Mouse (Mus musculus): Measurements from ENCODE around the gene Gbe1.
A peak's percentile ranks its signal among the peaks of the same experiment; 100 is the strongest.

Gene Gbe1

DNA sequence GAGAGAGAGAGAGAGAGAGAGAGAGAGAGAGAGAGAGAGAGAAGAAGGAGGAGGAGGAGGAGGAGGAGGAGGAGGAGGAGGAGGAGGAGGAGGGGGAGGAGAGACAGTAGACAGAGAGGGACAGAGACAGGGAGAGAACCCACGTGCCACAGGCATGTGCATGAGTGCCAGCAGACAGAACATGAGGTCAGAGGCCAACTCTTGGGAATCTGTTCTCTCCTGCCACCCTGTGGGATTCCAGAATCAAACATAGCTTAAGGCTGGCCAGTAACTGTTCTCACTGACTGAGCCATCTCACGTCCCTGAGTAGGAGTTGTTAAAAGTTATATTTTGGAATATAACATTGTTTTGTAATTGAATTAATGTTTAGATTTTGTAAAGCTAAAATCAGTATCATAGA, 39.3 kb downstream of the Gbe1 start:
- no peak for ATAC-seq (ENCODE audit: low TSS enrichment)

DNA sequence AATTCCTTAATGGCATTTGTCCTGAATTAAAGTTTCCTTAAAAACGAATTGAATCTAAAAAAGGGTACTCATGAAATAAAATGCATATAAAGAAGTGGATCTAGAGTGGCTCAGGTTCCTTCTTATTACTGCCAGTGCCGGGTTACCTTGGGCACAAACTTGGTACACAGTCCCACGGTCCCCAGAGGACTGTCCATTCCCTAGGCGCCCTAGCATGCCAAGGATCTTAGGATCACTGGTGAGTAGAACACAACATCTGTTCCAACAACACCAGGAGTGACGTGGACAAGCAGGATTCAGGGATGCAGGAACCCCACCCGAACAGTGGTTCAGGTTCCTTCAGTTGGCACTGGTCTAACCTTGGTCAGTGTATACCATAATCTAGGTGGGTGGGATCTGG, 44.6 kb downstream of the Gbe1 start:
- no peak for ATAC-seq (ENCODE audit: low TSS enrichment)

DNA sequence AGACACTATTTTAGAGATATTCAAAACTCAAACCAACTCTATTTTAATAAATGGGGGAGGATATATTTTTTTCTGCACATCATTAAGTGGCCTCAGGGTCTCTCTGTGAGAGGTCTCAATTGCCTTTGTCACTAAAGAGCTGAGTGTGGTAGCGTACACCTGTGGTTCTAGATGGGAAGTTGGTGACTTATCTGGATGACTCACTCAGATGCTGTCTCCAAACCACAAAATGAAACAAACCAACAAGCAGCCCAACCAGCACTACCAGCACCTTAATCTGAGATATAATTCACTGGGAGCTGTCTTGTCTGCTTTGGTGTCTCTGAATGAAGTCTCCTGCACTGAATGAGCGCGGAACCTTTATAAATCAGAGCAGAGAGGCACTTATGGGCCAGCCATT, 51.5 kb downstream of the Gbe1 start:
- no peak for ATAC-seq (ENCODE audit: low TSS enrichment)

DNA sequence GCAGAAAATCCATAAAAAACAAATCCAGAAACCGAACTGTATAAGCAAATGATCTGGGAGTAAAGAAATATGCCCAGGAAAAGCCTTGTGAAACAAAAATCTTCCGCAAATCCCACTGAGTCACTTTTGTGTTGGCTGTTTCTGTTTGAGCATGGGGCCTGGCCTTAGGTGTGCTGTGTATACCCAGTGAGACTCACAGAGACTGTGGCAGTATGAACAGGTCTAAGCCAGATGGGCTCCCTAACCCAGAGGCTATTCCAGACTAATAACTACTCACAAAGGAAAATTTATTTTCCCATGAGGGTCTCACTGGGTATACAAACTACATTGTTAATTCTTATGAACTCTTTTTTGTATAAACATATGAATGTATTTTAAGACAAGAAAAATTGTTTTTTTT, 67.3 kb downstream of the Gbe1 start:
- ATAC-seq (ENCODE audit: low TSS enrichment) = no peak

DNA sequence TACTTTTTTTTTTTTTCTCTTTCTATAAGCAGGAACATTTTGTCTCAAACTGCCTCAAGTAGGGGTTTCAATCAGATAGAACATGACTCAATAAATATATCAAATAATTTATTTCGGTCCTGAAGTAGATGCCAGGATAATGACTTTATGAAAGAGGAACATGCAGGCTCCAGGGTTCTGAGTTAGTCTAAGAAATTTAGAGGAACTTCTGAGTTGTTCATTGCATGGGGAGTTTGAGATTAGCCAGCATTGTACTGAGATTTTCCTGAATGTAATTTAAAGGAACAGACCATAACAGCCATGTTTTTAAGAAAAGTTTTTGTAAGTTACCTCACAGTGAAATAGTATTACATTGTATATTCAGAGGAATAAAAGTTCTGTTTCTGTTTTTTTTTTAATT, 71.7 kb downstream of the Gbe1 start:
- ATAC-seq (ENCODE audit: low TSS enrichment) = no peak

DNA sequence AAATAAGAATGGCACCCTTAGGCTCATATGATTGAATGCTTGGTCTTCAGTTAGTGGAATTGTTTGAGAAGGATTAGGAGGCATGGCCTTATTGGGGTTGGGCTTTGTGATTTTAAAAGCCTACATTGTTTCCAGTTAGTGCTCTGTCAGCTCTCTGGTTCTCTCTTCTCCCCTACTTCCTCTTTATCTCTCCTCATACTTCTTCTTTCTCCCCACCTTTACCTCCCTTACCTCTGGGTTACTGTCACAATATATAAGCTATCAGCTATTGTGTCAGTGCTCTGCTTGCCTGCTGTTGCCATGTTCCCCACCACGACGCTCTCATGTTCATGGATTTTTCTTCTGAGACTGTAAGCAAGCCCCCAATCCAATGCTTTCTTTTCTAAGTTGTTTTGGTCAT, 73.6 kb downstream of the Gbe1 start:
- no peak for ATAC-seq (ENCODE audit: low TSS enrichment)

DNA sequence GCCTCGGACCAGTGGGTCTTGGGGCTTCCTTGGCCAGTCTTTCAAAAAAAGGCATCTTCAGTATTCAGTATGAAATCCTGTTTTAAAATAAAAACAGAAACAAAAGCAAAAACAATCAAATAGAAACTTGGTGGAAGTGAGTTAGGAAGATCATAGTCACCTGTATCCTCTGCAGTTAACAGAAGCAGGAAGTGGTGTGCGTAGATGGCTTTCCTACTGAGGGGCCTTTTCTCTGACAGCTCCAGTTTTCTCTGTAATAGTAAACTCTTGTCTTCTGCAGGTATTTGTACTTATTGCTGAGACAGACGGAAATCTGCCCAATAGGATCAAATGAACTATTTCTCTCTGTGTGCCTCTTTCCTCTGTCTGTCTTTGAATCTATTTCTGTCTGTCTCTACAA, 81.5 kb downstream of the Gbe1 start:
- ATAC-seq (ENCODE audit: low TSS enrichment) = no peak

DNA sequence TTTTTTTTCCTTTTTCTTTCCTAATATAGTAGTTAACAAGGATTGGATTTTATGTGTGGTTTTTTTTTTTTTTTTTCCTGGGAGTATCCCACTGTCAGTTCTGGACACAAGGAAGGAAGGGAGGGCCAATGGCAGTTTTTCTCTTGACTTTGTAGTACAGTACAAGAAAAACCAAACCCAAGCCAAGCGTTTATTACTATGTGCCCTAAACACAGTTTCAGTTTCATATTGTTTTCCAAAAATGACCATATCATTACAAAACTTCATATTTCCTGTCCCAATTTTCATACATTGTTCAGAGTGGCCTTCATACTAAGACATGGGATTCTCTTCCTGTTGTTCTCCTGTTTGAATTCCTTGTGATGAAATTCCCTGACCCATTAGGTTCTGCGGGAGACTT, 94.0 kb downstream of the Gbe1 start:
- no peak for ATAC-seq (ENCODE audit: low TSS enrichment)

DNA sequence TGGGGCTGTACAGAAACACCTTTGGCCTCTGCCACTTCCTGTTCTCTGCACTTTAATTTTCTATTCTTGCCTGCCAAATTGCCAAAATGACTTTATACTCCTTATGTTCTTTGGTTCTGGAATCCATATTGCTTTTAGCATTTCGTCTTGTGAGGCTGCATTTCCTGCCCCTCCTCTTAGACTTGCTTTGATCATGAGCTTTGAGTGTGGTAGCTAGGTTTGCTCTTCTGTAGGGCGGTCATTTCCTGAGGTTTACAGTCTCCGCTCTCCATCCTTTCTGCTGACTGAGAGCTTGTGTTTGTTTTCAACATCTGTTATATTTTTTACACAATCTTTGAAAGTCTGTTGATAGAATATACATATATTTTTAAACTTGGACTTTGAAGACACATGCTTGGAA, 107.3 kb downstream of the Gbe1 start:
- ATAC-seq (ENCODE audit: low TSS enrichment) = no peak

DNA sequence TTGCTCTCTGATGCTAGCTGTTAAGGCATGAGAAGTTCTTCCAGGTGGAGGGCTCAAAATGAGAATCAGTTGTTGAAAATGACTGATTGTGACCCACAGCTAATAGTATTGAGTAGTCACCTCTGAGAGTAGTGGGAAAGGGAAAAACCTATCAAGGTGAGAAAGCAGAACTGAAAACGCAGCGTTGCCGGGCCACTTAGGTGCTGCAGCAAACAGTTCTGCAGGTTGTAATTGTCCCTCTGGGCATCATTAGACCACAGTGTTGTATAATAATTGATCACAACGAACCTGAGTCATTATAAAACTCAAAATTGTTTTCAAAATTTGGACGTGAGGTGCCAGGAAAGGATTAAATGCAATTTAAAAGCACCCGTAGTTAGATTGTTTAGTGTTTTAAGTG, 135.8 kb downstream of the Gbe1 start:
- ATAC-seq (ENCODE audit: low TSS enrichment) = no peak

DNA sequence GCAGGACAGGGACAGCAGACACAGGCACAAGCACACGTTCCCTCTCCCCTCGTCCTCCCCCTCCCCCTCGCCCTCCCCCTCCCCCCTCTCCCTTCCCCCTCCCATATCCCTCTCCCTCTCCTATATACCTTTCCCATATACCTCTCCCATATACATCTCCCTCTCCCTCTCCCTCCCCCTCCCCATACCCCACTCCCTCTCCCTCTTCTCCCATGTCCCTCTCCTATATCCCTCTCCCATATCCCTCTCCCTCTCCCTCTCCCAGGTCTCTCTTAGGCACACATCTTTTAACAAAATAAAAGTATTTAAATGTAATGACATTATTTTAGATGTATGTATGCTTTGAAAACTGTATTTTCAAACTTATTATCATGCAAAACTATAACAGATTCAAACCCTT, 161.8 kb downstream of the Gbe1 start:
- ATAC-seq (ENCODE audit: low TSS enrichment) = no peak

DNA sequence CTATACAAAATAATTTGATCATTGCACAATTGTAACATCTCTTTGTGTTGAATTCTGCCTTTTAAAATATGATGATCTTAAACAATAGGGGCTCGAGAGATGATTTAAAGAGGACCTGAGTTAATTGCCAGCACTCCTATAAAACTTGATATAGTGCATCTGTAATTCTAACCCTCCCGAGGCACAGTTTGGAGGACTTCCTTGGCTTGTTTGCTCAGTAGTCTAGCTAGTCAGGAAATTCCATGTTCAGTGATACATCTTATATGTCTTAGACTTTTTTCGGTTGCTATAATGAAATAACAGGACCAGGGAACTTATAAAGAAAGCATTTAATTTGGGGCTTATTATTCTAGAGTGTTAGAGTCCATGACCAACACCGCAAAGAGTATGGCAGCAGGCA, 162.4 kb downstream of the Gbe1 start:
- ATAC-seq (ENCODE audit: low TSS enrichment) = no peak

DNA sequence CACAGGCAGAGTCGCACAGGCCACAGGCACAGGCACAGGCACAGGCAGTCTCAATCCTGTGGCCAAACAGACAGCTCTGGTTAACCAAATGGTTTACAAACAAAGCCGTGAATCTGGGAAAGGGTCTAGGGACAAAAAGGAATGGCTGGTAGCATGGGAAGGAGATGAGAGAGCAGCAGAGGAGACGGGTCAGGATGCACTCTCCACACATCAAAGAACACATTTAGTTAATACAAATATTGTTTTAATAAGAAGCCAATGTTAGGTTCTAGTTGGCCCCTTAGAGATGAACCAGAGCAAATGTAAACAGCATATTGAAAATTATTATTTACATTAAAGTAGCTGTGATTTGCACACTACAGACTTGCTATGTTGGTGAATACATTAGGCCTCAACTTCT, 166.7 kb downstream of the Gbe1 start:
- no peak for ATAC-seq (ENCODE audit: low TSS enrichment)

DNA sequence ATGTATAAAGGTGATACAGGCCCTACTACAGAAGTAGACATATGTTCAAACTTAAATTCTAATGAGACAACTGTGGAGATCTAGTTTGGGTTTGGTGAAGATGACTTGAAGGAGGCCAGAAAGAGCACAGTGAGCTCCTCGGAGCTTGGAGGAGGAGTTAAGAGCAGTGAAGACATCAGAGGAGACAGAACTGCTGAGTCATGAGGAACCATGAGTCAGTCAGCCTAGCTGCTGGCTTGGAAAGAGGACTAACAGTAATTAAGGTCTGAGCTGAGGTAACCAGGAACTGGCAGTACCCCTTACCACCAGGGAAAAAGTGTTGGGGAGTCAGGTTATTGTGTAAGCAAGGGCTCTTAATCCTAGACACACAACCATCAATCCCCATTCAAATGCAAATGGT, 192.7 kb downstream of the Gbe1 start:
- ATAC-seq (ENCODE audit: low TSS enrichment) = no peak

DNA sequence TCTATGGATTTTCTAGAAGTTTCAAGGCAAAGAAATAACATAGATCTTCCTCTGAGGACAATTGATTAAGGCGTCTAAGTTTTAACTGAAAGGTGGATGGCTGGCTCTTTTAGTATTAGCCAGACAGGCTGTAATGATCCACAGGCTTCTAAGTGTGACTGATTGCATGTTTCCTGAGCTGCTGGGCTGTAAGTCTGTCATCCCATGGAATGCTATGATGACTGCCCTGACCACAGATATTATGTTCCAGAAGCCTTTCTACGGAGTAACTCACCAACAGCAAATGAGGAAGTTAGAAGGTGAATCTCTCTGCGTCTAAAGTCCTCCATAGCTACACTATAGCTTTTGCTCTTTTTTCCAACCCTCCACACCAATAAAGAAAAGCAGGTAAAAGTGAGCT, 197.2 kb downstream of the Gbe1 start:
- ATAC-seq (ENCODE audit: low TSS enrichment) = no peak

DNA sequence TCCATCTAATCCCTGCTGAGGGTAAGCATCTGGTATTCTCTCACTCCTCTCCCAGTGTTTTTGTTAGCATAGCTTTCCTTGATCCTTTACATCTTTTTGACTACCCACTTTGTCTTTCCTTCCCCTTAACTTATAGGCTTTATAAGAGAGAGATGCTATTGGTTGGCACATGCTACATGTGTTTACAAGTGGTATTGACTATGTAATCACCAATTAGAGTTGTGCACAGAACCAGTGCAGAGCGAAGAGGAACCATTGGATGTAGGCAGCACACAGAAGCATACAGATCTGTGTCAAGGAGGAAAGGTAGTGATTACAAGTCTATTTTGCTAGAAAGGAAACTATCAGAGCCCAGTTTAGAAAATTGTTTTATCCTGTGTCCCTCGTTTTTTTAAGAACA, 209.1 kb downstream of the Gbe1 start:
- no peak for ATAC-seq (ENCODE audit: low TSS enrichment)

DNA sequence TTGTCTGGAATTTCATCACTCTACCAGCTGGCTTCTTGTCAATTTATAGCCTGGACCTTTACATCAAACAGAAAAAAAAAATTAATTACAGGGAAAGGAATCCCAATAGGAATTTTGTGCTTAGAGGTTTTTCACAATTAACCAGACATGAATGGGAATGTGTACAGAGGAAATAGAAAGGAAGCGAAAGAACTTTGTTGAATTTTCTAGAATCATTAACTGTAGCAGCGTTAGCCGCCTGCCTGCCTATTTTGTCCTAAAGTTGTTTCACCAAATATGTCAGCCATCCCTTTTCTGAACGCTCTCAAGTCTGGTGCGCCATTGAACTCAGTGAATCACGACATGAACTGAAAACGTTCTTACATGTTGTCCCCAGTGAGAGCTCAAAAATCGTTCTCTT, 209.8 kb downstream of the Gbe1 start:
- no peak for ATAC-seq (ENCODE audit: low TSS enrichment)

DNA sequence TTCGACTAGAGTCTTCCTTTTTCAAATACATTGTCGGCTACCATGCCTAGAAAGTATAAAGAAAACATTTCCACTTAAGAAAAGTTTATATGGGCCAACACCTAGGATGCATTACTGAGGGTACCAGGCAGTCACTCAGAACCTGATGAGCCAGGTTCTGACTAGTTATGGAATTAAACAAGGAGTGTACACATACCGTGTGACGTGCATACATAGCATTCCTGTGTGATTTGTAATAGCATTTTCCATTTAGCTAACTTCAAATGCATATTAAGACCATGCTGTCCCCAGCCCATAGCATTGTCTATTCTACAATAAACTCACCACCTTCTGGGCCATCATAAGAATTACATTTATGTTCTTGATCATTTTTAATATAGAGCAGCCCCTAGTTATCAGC, 210.5 kb downstream of the Gbe1 start:
- no peak for ATAC-seq (ENCODE audit: low TSS enrichment)

DNA sequence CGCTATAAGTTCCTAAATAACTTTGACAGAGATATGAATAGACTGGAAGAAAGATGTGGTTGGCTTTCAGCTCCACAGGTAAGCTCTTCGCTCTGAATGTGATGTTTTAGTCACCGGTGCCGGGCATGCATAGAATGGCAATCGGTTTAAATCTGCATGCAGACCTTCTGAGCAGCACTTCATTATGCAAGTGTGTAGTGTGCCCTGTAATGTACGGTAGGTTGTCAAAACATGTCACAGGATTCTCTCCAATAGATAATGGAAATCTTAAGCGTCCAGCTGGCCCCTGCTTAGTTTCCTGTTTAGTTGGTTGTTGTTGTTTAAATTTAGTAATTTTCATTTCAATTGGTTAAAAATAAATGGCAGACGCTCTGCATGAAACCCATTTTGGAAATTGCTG, 213.5 kb downstream of the Gbe1 start:
- no peak for ATAC-seq (ENCODE audit: low TSS enrichment)

DNA sequence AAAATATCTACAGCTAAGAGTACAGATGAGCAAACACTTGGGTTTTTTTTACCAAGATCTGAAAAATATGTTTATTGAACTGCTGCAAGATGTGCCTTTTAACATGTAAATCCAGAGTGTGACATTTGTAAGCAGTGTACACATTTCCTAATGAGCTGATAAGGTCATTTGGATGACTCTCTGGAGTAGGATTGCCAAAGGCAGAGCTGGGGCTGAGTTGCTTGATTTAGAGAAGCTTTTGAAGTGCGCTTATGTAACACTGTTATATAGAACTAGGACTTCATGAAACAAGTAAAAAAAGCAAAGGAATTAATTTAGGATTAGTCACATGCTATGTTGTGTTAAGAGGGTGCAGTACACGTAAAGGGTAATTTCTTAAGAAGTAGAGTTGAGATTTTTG, 221.5 kb downstream of the Gbe1 start:
- peak; percentile 65 for ATAC-seq (ENCODE audit: low TSS enrichment)

DNA sequence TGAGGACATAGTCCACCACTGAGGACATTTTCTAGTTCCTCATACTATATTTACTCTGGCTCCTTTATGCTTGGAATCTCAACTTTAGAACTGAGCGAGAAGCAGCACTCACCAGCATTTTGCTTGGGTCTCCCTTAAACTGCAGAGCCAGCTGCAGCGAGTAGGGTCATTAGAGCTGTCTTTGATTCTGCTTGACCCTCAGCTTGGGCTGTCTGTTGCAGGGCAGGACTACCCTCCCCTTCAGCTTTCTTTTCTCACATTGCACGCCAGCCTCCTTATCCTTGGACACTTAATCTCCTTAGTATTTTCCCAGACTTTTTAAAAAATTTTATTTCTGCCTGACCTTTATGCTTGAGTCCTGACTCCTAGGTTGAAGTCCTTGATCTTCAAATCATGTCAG, 237.1 kb downstream of the Gbe1 start:
- no peak for ATAC-seq (ENCODE audit: low TSS enrichment)

DNA sequence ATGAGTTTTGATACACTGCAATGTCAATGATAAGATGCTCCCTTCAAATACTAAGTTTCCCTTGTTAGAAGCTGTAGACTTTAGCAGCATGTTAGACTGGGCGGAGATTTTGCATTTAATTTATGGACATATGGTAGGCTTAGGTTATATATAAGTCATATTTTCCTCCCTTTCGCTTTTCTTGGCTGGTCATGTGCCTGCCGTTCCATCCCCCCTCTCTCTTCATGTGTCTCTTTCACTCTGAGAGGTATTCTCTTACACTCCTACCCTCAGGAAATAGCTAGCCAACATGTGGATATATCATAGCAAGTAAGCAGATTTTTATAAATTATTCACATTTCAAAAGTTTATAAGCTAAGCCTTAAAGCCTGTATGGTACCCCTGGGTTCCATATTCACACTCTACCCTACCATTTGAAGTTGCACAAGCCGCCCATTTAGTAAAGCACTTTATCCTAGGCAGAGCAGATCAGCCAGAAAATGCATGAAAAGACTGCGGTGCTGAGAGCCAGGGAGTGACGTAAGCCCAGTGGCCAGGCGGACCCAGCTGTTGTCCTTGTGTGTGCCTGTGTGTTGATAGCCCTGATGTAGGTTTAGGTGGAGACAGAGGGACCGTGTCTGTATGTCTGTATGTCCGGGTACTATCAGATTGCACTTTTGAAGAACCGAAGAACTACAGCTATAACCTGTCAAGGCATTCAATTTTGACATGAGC, 248.0 kb downstream of the Gbe1 start:
- ATAC-seq (ENCODE audit: low TSS enrichment) = no peak

DNA sequence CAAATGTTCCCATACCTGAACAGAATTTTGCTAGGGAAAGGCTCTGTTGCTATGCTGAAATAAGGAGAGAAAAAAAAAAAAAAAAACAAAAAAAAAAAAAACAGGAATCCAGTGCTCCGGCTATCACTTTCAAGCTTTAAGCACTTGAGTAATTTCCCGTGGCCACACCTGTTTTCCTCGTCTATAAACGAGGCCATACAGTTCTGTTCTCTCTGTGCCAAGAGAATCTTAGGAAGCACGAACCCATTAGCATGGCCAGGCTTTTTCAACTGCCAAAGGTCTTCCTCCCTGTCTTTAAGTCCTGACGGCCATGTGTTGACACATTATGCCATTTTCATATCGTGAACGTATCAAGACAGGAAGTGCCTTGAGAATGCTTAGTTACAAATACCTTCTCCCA, 248.8 kb downstream of the Gbe1 start:
- no peak for ATAC-seq (ENCODE audit: low TSS enrichment)

DNA sequence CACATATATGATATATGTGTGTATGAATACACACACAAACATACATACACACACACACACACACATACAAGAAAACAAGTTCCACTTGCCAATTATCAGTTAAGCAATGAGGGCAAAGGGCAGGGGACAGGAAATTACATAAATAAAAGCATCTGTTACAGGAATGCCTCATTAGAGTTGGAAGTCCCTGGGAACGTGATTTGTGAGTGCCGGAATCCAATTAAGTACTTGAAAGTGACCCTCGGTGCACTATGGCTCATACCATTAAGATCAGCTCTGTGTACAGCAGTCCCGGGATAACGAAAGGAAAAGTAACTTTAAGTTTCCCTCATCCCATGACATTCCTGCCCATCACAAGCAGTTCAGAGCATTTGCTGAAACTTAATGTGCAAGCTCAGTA, 249.7 kb downstream of the Gbe1 start:
- ATAC-seq (ENCODE audit: low TSS enrichment) = no peak
